Mouse (Mus musculus) bone marrow, adult 2 months (tissue): ENCODE measurements around the gene Stambpl1.

Experiments
- CTCF ChIP-seq: fragments of 200-500 bp; IDR thresholded peaks from 2 replicates; pipeline ENCODE4 v1.5.1; 2011; ENCODE audit warnings: low read length, control low read depth; ENCODE audit not compliant: control insufficient read depth, insufficient read depth
- POLR2A ChIP-seq: fragments of 200-500 bp; IDR thresholded peaks from 2 replicates; pipeline ENCODE4 v1.6.1; 2011; ENCODE audit warnings: low read depth, mild to moderate bottlenecking, control low read depth, low read length, borderline replicate concordance; ENCODE audit not compliant: control insufficient read depth

DNA sequence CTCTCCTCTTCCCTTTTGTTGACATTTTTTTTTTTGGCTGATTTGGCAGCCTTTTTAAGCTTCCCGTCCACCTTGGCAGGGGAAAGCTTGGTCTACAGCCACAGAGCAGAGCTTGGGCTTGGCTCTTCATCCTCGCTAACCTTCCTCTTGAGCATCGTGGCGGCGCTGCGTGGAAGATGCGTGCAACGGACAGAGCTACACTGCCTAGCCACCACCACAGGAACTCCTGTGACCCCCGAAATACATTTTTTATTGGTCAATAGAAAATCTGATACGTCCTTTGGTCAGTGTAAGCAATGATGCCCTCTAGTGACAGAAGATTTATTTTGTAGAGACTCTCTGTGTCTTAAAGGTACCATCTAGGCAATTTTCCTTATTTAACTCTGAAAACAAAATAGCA lies 92.4 kb downstream of the Stambpl1 start:
- TF ChIP-seq CTCF (no peak), POLR2A (no peak)
